ENCODE assay signal across 16 mouse cellular contexts in genomic region chrX:49045118-49045517, GRCm38 (mm10).
"Had no signal": no experiment of that assay in that cellular context is flagged by ENCODE, and none has a peak within 500 bp of the region (broad histone marks: within the 10 kb centered on the region; RNA-seq: fewer than 3 reads in every experiment).

No protein-coding gene starts in this region.

- H3K4me2 ChIP-seq: neural tube, embryonic 12.5 days; neural tube, embryonic 13.5 days; neural tube, embryonic 15.5 days; stomach, embryonic 15.5 days had no signal

- H3K36me3 ChIP-seq: neural tube, embryonic 12.5 days; neural tube, embryonic 13.5 days; neural tube, embryonic 15.5 days; stomach, embryonic 15.5 days had no signal

- H3K4me1 ChIP-seq: neural tube, embryonic 12.5 days; neural tube, embryonic 13.5 days; neural tube, embryonic 15.5 days; stomach, embryonic 15.5 days had no signal

- H3K27me3 ChIP-seq: neural tube, embryonic 12.5 days; neural tube, embryonic 13.5 days; neural tube, embryonic 15.5 days; stomach, embryonic 15.5 days had no signal

- DNase-seq: right cerebral cortex, adult 18-20 months; right cerebral cortex, postnatal 14 days; right cerebral cortex, postnatal 25 days; right cerebral cortex, postnatal 4 days; spleen, adult 18-20 months; thymus, adult 18-20 months; thymus, adult 2 months; thymus, postnatal 14 days; thymus, postnatal 25 days; thymus, postnatal 36 days; thymus, postnatal 4 days had no signal

- H3K27ac ChIP-seq: neural tube, embryonic 12.5 days; neural tube, embryonic 13.5 days; neural tube, embryonic 15.5 days; stomach, embryonic 15.5 days; stomach, postnatal 0 days had no signal

- H3K4me3 ChIP-seq: neural tube, embryonic 12.5 days; neural tube, embryonic 13.5 days; neural tube, embryonic 15.5 days; stomach, embryonic 15.5 days had no signal

- H3K9me3 ChIP-seq: neural tube, embryonic 12.5 days; neural tube, embryonic 13.5 days; neural tube, embryonic 15.5 days; stomach, embryonic 15.5 days had no signal

- H3K9ac ChIP-seq: neural tube, embryonic 12.5 days; neural tube, embryonic 13.5 days; neural tube, embryonic 15.5 days; stomach, embryonic 15.5 days had no signal
